Mouse (Mus musculus) kidney, adult 2 months (tissue): Measurements from ENCODE around the gene Pbx4.

Source experiments
- CTCF ChIP-seq: fragments of 200-500 bp; conservative IDR thresholded peaks from 2 replicates; pipeline ENCODE4 v1.5.1; 2011; ENCODE audit warnings: low read depth, mild to moderate bottlenecking, control low read depth, low read length, moderate library complexity, mixed read lengths; ENCODE audit not compliant: insufficient read depth, insufficient read length
- POLR2A ChIP-seq: fragments of 200-500 bp; IDR thresholded peaks from one replicate; pipeline ENCODE4 v1.6.1; 2011; ENCODE audit warnings: low read depth, low read length, control low read depth

DNA sequence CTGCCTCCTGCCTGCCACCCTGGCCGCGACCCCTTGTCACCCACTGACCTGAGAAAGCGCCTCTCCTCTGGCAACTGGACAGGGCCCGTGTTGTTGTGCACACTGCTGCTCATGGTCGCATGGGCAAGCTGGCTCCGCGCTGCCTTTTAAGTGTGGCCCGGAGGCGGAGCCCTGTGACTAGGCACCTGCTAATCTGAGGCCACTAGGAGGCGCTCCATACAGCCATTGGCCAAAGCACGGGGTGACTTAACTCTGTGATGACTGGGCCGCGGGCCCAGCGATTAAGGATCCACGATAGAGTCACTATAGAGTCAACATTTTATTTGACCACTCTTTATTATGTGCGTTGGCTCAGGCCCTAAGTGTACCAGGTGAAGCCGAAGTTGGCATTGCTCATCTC is 61.6 kb downstream of the Pbx4 start:
- TF ChIP-seq CTCF, result peak; percentile 48
- TF ChIP-seq POLR2A, result no peak
